Mouse (Mus musculus) testis, adult 2 months (tissue): ENCODE measurements around the gene Trim38. TPM values are rescaled to one million over a fixed set of nuclear protein-coding genes. Genes with fewer than 3 reads are reported as not detected.

ENCODE experiments used
- H3K27ac ChIP-seq: fragments of 200-500 bp; 2 replicates; pipeline ENCODE4 v1.5.1; 2012; ENCODE audit warnings: low read depth, low read length; ENCODE audit not compliant: control insufficient read depth, insufficient read depth
- H3K27me3 ChIP-seq: fragments of 200-500 bp; 2 replicates; pipeline ENCODE4 v1.6.1; 2012; ENCODE audit warnings: mild to moderate bottlenecking, low read length, moderate library complexity; ENCODE audit not compliant: control insufficient read depth, insufficient read depth
- H3K36me3 ChIP-seq: fragments of 200-500 bp; 2 replicates; pipeline ENCODE4 v1.6.1; 2012; ENCODE audit warnings: mild to moderate bottlenecking, low read length; ENCODE audit not compliant: control insufficient read depth, insufficient read depth
- H3K4me1 ChIP-seq: fragments of 200-500 bp; 2 replicates; pipeline ENCODE4 v1.6.1; 2012; ENCODE audit warnings: low read length; ENCODE audit not compliant: control insufficient read depth, insufficient read depth
- H3K4me3 ChIP-seq: fragments of 200-500 bp; 2 replicates; pipeline ENCODE4 v1.5.1; 2012; ENCODE audit warnings: low read depth, mild to moderate bottlenecking, low read length, moderate library complexity, mixed read lengths; ENCODE audit not compliant: control insufficient read depth
- CTCF ChIP-seq: fragments of 200-500 bp; IDR thresholded peaks from 2 replicates; pipeline ENCODE4 v1.5.1; 2012; ENCODE audit warnings: low read depth, mild to moderate bottlenecking, inconsistent platforms, low read length, moderate library complexity; ENCODE audit not compliant: control insufficient read depth, insufficient read depth, insufficient replicate concordance
- POLR2A ChIP-seq: fragments of 200-500 bp; IDR thresholded peaks from 2 replicates; pipeline ENCODE4 v1.6.1; 2012; ENCODE audit warnings: low read depth, mild to moderate bottlenecking, inconsistent platforms, low read length, moderate library complexity; ENCODE audit not compliant: control insufficient read depth
- polyA plus RNA-seq: library from polyadenylated mRNA; depleted of rRNA; stranded (reverse); fragments of >200 nt; gene quantifications from 2 replicates; pipeline ENCODE4 v1.2.3, GENCODE M21; 2012; rRNA removed

Trim38 gene
- polyA plus RNA-seq, 1 experiment: 2.5 TPM

- Histone ChIP-seq H3K36me3 (no peaks in the 10 kb centered on the region), H3K4me1 (no peaks in the 10 kb centered on the region), H3K27ac (no peak overlapping the region), H3K27me3 (no peaks in the 10 kb centered on the region), H3K4me3 (no peak overlapping the region)
- peak; percentile 42; the same call in 1 of the 2 replicates for TF ChIP-seq CTCF
- no peak for TF ChIP-seq POLR2A
Observed at GRCm38 (mm10) chr13:23833053-23833452, 63.3 kb downstream of the Trim38 start.

DNA sequence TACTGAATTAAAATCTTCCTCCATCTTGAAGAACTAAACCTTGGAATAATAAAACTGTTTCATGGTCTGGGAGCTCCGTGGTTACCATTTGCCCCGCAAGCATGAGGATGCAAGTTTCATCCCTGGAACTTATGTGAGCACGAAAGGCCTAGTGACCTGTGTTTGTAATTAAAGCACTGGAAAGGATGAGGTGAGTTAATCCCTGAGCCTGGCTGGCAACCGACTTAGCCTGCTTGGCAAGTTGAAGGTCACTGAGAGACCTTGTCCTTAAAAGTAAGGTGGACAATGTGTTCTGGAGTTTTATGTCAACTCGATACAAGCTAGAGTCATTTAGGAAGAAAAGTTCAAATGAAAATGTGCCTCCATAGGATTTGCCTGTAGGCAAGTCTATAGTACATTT is 65.1 kb downstream of the Trim38 start:
- TF ChIP-seq CTCF: no peak
- TF ChIP-seq POLR2A: no peak
- Histone ChIP-seq H3K36me3 (no peaks in the 10 kb centered on the region), H3K27me3 (no peaks in the 10 kb centered on the region), H3K27ac (no peak overlapping the region), H3K4me3 (no peak overlapping the region), H3K4me1 (no peaks in the 10 kb centered on the region)

- TF ChIP-seq CTCF: no peak
- TF ChIP-seq POLR2A: no peak
- H3K36me3 ChIP-seq: no peaks in the 10 kb centered on the region
- no peak overlapping the region for H3K4me3 ChIP-seq
- H3K4me1 ChIP-seq: no peaks in the 10 kb centered on the region
- H3K27me3 ChIP-seq: no peaks in the 10 kb centered on the region
- no peak overlapping the region for H3K27ac ChIP-seq
Observed at GRCm38 (mm10) chr13:23836630-23837029, 66.9 kb downstream of the Trim38 start.

GRCm38 (mm10) chr13:23839308-23839707 is 69.6 kb downstream of the Trim38 start, which contains the start of gene Slc17a3:
Gene Slc17a3 (plus strand): TSS chr13:23839434.
- no peak within 1 kb of the TSS for H3K27ac ChIP-seq
- TF ChIP-seq POLR2A: no peak
- TF ChIP-seq CTCF: no peak

More at GRCm38 (mm10) chr13:23839308-23839707, 69.6 kb downstream of the Trim38 start, which contains the start of gene Slc17a3:
- no peak within 1 kb of the TSS for H3K4me3 ChIP-seq
- H3K4me1 ChIP-seq: no peaks in the 10 kb centered on the region
- no peaks in the 10 kb centered on the region for H3K27me3 ChIP-seq
- H3K36me3 ChIP-seq: no peaks in the 10 kb centered on the region

Other genes with a start within 250 kb of the Trim38 start
- 13.2 and 17.1 TPM in 2 replicates for gene Hist1h4h, start 238.9 kb upstream of the Trim38 start, polyA plus RNA-seq
- 4.4 and 4.5 TPM in 2 replicates for gene Hist1h2af, start 236.0 kb upstream of the Trim38 start, polyA plus RNA-seq
- 1.3 and 2.7 TPM in 2 replicates for gene Hist1h3g, start 234.5 kb upstream of the Trim38 start, polyA plus RNA-seq
- gene Hist1h2bh, start 226.5 kb upstream of the Trim38 start, polyA plus RNA-seq: 0.07 and 0.13 TPM in 2 replicates
- gene Hist1h3f, start 225.9 kb upstream of the Trim38 start, polyA plus RNA-seq: 1.3 and 1.4 TPM in 2 replicates
- 2.1 and 3.7 TPM in 2 replicates for gene Hist1h4f, start 218.3 kb upstream of the Trim38 start, polyA plus RNA-seq
- gene Hist1h1d, start 216.7 kb upstream of the Trim38 start, polyA plus RNA-seq: 0.02 and 0.04 TPM in 2 replicates
- gene Hist1h3e, start 207.5 kb upstream of the Trim38 start, polyA plus RNA-seq: 2.8 and 3.2 TPM in 2 replicates
- gene Hist1h2ae, start 198.7 kb upstream of the Trim38 start, polyA plus RNA-seq: 0.34 and 0.36 TPM in 2 replicates
- gene Hist1h2bg, start 198.5 kb upstream of the Trim38 start, polyA plus RNA-seq: 6.8 and 7.8 TPM in 2 replicates
- gene Hist1h2bf, start 195.7 kb upstream of the Trim38 start, polyA plus RNA-seq: 0.98 and 2.9 TPM in 2 replicates
- gene Hist1h2ad, start 195.5 kb upstream of the Trim38 start, polyA plus RNA-seq: 0.90 and 1.0 TPM in 2 replicates
- gene Hist1h3d, start 194.2 kb upstream of the Trim38 start, polyA plus RNA-seq: 0.98 and 1.1 TPM in 2 replicates
- gene Hist1h4d, start 188.3 kb upstream of the Trim38 start, polyA plus RNA-seq: 2.7 and 2.9 TPM in 2 replicates
- gene Hist1h2be, start 148.8 kb upstream of the Trim38 start, polyA plus RNA-seq: 0.42 and 0.58 TPM in 2 replicates
- 0.35 and 0.41 TPM in 2 replicates for gene Hist1h1e, start 147.4 kb upstream of the Trim38 start, polyA plus RNA-seq
- 0.20 and 0.26 TPM in 2 replicates for gene Hist1h2ac, start 86.0 kb upstream of the Trim38 start, polyA plus RNA-seq
- gene Hist1h2bc, start 85.7 kb upstream of the Trim38 start, polyA plus RNA-seq: 17.8 and 19.0 TPM in 2 replicates
- 22.2 and 24.8 TPM in 2 replicates for gene Hist1h1t, start 74.1 kb upstream of the Trim38 start, polyA plus RNA-seq
- 20.1 and 20.6 TPM in 2 replicates for gene Hist1h4c, start 71.5 kb upstream of the Trim38 start, polyA plus RNA-seq
- gene Hfe, start 59.1 kb upstream of the Trim38 start, polyA plus RNA-seq: 5.2 and 6.1 TPM in 2 replicates
- 5.4 and 6.9 TPM in 2 replicates for gene Hist1h1c, start 31.1 kb upstream of the Trim38 start, polyA plus RNA-seq
- gene Hist1h3c, start 24.3 kb upstream of the Trim38 start, polyA plus RNA-seq: 2.3 TPM in 2 replicates
- gene Hist1h2bb, start 23.2 kb upstream of the Trim38 start, polyA plus RNA-seq: 3.9 and 7.0 TPM in 2 replicates
- gene Hist1h2ab, start 18.8 kb upstream of the Trim38 start, polyA plus RNA-seq: 4.4 and 6.2 TPM in 2 replicates
- gene Hist1h3b, start 17.6 kb upstream of the Trim38 start, polyA plus RNA-seq: 4.2 and 4.7 TPM in 2 replicates
- 2.4 and 2.5 TPM in 2 replicates for gene Hist1h4b, start 12.9 kb upstream of the Trim38 start, polyA plus RNA-seq
- gene Hist1h4a, start 8.7 kb upstream of the Trim38 start, polyA plus RNA-seq: 83.8 and 94.1 TPM in 2 replicates
- 29.4 and 33.4 TPM in 2 replicates for gene Hist1h3a, start 7.5 kb upstream of the Trim38 start, polyA plus RNA-seq
- gene Hist1h1a, start 6.2 kb upstream of the Trim38 start, polyA plus RNA-seq: 2.9 and 4.3 TPM in 2 replicates
- 0.40 and 0.41 TPM in 2 replicates for gene Slc17a2, start 37.1 kb downstream of the Trim38 start, polyA plus RNA-seq
- gene Slc17a3, start 69.5 kb downstream of the Trim38 start, polyA plus RNA-seq: 0.10 and 0.21 TPM in 2 replicates
- gene Slc17a1, start 97.8 kb downstream of the Trim38 start, polyA plus RNA-seq: 0.11 and 0.22 TPM in 2 replicates
- gene Slc17a4, start 145.1 kb downstream of the Trim38 start, polyA plus RNA-seq: not detected in 2 replicates
- 226 and 228 TPM in 2 replicates for gene Hist1h2ba, start 164.2 kb downstream of the Trim38 start, polyA plus RNA-seq
- gene Hist1h2aa, start 164.5 kb downstream of the Trim38 start, polyA plus RNA-seq: 39.5 and 59.1 TPM in 2 replicates
- gene Scgn, start 221.3 kb downstream of the Trim38 start, polyA plus RNA-seq: 20.1 and 22.4 TPM in 2 replicates